ENCODE assay signal across 8 mouse cellular contexts in genomic region chr4:149307596-149308490, GRCm38 (mm10). TPM values are rescaled to one million over a fixed set of nuclear protein-coding genes. Genes with fewer than 3 reads are reported as not detected.
DNase-seq lines count a peak whose midpoint lies in the region; ATAC-seq and TF ChIP-seq lines count a peak whose summit lies in the region.

TSS of gene Kif1b (minus strand) at chr4:149307693.

- H3K27ac ChIP-seq in heart, embryonic 12.5 days (ENCODE audit: poor library complexity, severe bottlenecking) = peak within 1 kb of the TSS; percentile 93
- H3K27ac ChIP-seq in kidney, postnatal 0 days = peak within 1 kb of the TSS; percentile 94
- peak within 1 kb of the TSS; percentile 78 for H3K27ac ChIP-seq in liver, embryonic 11.5 days (ENCODE audit: low read depth, low read length)
- H3K27ac ChIP-seq in stomach, embryonic 14.5 days (ENCODE audit: low read length) = peak within 1 kb of the TSS; percentile 89

- peak; percentile 99 for DNase-seq in brain, embryonic 14.5 days (ENCODE audit: low read depth)
- peak; percentile 98 for DNase-seq in kidney, postnatal 0 days (ENCODE audit: low spot score)
- DNase-seq in liver, embryonic 11.5 days (ENCODE audit: low spot score) = peak; percentile 99
- DNase-seq in naive thymus-derived CD4-positive, alpha-beta T cell, adult 2 months (ENCODE audit: low read depth) = peak; percentile 99

- no peaks in the 10 kb centered on the region; the same call in 1 of the 2 replicates for H3K9me3 ChIP-seq in erythroblast, embryonic 14.5 days (ENCODE audit: control insufficient read depth, low read length)
- no peaks in the 10 kb centered on the region for H3K9me3 ChIP-seq in heart, embryonic 12.5 days (replicated peaks)
- H3K9me3 ChIP-seq in kidney, postnatal 0 days (replicated peaks; ENCODE audit: low read length) = no peaks in the 10 kb centered on the region
- H3K9me3 ChIP-seq in liver, embryonic 11.5 days (ENCODE audit: control insufficient read depth, low read length) = no peaks in the 10 kb centered on the region
- no peaks in the 10 kb centered on the region for H3K9me3 ChIP-seq in stomach, embryonic 14.5 days (ENCODE audit: control insufficient read depth, low read depth, low read length)

- TF ChIP-seq POLR2A in brain, embryonic 14.5 days (IDR thresholded peaks at IDR 0.05; ENCODE audit: borderline replicate concordance, extremely low read depth, insufficient read depth, insufficient read length, poor library complexity, severe bottlenecking) = peak; percentile 82

- peaks cover 38% of the 10 kb centered on the region for H3K79me3 ChIP-seq in C2C12 (ENCODE audit: low read depth)

- H3K4me1 ChIP-seq in erythroblast, embryonic 14.5 days (ENCODE audit: control insufficient read depth) = peaks cover 21% of the 10 kb centered on the region
- peaks cover 29% of the 10 kb centered on the region for H3K4me1 ChIP-seq in heart, embryonic 12.5 days (replicated peaks)
- no peaks in the 10 kb centered on the region for H3K4me1 ChIP-seq in kidney, postnatal 0 days (replicated peaks; ENCODE audit: insufficient read depth, low read length)
- peaks cover 6% of the 10 kb centered on the region for H3K4me1 ChIP-seq in liver, embryonic 11.5 days (replicated peaks; ENCODE audit: control insufficient read depth, insufficient read depth, low read length)
- H3K4me1 ChIP-seq in stomach, embryonic 14.5 days (ENCODE audit: control insufficient read depth, insufficient read depth, low read length) = peaks cover 4% of the 10 kb centered on the region

- H3K4me2 ChIP-seq in heart, embryonic 12.5 days = peak within 1 kb of the TSS; percentile 90
- H3K4me2 ChIP-seq in kidney, postnatal 0 days (ENCODE audit: low read length) = peak within 1 kb of the TSS; percentile 82
- H3K4me2 ChIP-seq in liver, embryonic 11.5 days = peak within 1 kb of the TSS; percentile 94
- H3K4me2 ChIP-seq in stomach, embryonic 14.5 days (replicated peaks; ENCODE audit: low read depth, low read length) = peak within 1 kb of the TSS; percentile 85

- H3K79me2 ChIP-seq in C2C12 (ENCODE audit: control insufficient read depth, insufficient read depth) = peaks cover 47% of the 10 kb centered on the region

- peak; percentile 98 for TF ChIP-seq CTCF in C2C12 (IDR thresholded peaks at IDR 0.05; ENCODE audit: control insufficient read depth, insufficient read depth, insufficient read length)
- TF ChIP-seq CTCF in brain, embryonic 14.5 days (IDR thresholded peaks at IDR 0.05; ENCODE audit: borderline replicate concordance, extremely low read depth, insufficient read depth, insufficient read length) = peak; percentile 96
- TF ChIP-seq CTCF in kidney, postnatal 0 days (IDR thresholded peaks at IDR 0.05; ENCODE audit: low read depth) = peak; percentile 98

- H3K4me3 ChIP-seq in C2C12 (ENCODE audit: insufficient read depth, poor library complexity, severe bottlenecking) = peak within 1 kb of the TSS; percentile 85
- H3K4me3 ChIP-seq in erythroblast, embryonic 14.5 days (replicated peaks) = peak within 1 kb of the TSS; percentile 76
- H3K4me3 ChIP-seq in heart, embryonic 12.5 days = peak within 1 kb of the TSS; percentile 94
- peak within 1 kb of the TSS; percentile 82 for H3K4me3 ChIP-seq in kidney, postnatal 0 days (replicated peaks; ENCODE audit: low read depth, low read length)
- peak within 1 kb of the TSS; percentile 90 for H3K4me3 ChIP-seq in liver, embryonic 11.5 days (ENCODE audit: low read depth, low read length)
- peak within 1 kb of the TSS; percentile 96 for H3K4me3 ChIP-seq in stomach, embryonic 14.5 days (ENCODE audit: low read depth, low read length)

- peak; percentile 99 for ATAC-seq in heart, embryonic 12.5 days (ENCODE audit: insufficient number of reproducible peaks, low FRiP score)
- ATAC-seq in kidney, postnatal 0 days (replicated peaks; ENCODE audit: low FRiP score, low read depth) = peak; percentile 99
- ATAC-seq in liver, embryonic 11.5 days (replicated peaks; ENCODE audit: low FRiP score) = peak; percentile 97
- peak; percentile 98 for ATAC-seq in stomach, embryonic 14.5 days (ENCODE audit: insufficient number of reproducible peaks, insufficient read depth, low FRiP score, low read depth)

- no peaks in the 10 kb centered on the region for H3K36me3 ChIP-seq in C2C12 (ENCODE audit: control insufficient read depth, insufficient read depth)
- no peaks in the 10 kb centered on the region for H3K36me3 ChIP-seq in erythroblast, embryonic 14.5 days (ENCODE audit: control insufficient read depth)
- H3K36me3 ChIP-seq in heart, embryonic 12.5 days = no peaks in the 10 kb centered on the region
- H3K36me3 ChIP-seq in kidney, postnatal 0 days (ENCODE audit: insufficient read depth, low read length) = no peaks in the 10 kb centered on the region
- H3K36me3 ChIP-seq in liver, embryonic 11.5 days (ENCODE audit: control insufficient read depth, insufficient read depth, low read length) = no peaks in the 10 kb centered on the region
- H3K36me3 ChIP-seq in stomach, embryonic 14.5 days (ENCODE audit: control insufficient read depth, insufficient read depth, low read length) = no peaks in the 10 kb centered on the region

- peak within 1 kb of the TSS; percentile 85 for H3ac ChIP-seq in C2C12 (ENCODE audit: control insufficient read depth, insufficient read length, low read depth)

- under 1% methylated on average over 79 of the region's 79 CpGs for whole genome bisulfite sequencing in heart, embryonic 12.5 days
- WGBS in kidney, postnatal 0 days = under 1% methylated on average over 79 of the region's 79 CpGs
- under 1% methylated on average over 79 of the region's 79 CpGs for WGBS in liver, embryonic 11.5 days
- under 1% methylated on average over 79 of the region's 79 CpGs for WGBS in stomach, embryonic 14.5 days

- no peaks in the 10 kb centered on the region for H3K27me3 ChIP-seq in C2C12 (ENCODE audit: control insufficient read depth, insufficient read depth, insufficient read length)
- H3K27me3 ChIP-seq in erythroblast, embryonic 14.5 days (ENCODE audit: control insufficient read depth) = peaks cover 54% of the 10 kb centered on the region
- H3K27me3 ChIP-seq in heart, embryonic 12.5 days (replicated peaks) = no peaks in the 10 kb centered on the region
- H3K27me3 ChIP-seq in kidney, postnatal 0 days (ENCODE audit: insufficient read depth, low read length) = no peaks in the 10 kb centered on the region
- H3K27me3 ChIP-seq in liver, embryonic 11.5 days (replicated peaks; ENCODE audit: control insufficient read depth, insufficient read depth, low read length) = no peaks in the 10 kb centered on the region
- H3K27me3 ChIP-seq in stomach, embryonic 14.5 days (ENCODE audit: control insufficient read depth, insufficient read depth, low read length) = no peaks in the 10 kb centered on the region

- peak within 1 kb of the TSS; percentile 95 for H3K9ac ChIP-seq in heart, embryonic 12.5 days
- H3K9ac ChIP-seq in kidney, postnatal 0 days (ENCODE audit: low read depth, low read length) = peak within 1 kb of the TSS; percentile 93
- peak within 1 kb of the TSS; percentile 83 for H3K9ac ChIP-seq in liver, embryonic 11.5 days (ENCODE audit: low read depth, low read length)
- peak within 1 kb of the TSS; percentile 87 for H3K9ac ChIP-seq in stomach, embryonic 14.5 days (replicated peaks; ENCODE audit: low read depth, low read length)

TF ChIP-seq in C2C12, 6 proteins besides CTCF, POLR2A, EP300 and RAD21:
- TF ChIP-seq FOSL1 (IDR thresholded peaks at IDR 0.05; ENCODE audit: insufficient read depth, low read length, poor library complexity, severe bottlenecking) (no peak), MYOG (IDR thresholded peaks at IDR 0.05; ENCODE audit: control insufficient read depth, extremely low read depth, insufficient read length) (no peak), MYOD1 (IDR thresholded peaks at IDR 0.05; ENCODE audit: control insufficient read depth, insufficient read length, low read depth) (no peak), CEBPB (IDR thresholded peaks at IDR 0.05; ENCODE audit: low read depth) (no peak), USF1 (IDR thresholded peaks at IDR 0.05; ENCODE audit: low read depth) (no peak), MAX (IDR thresholded peaks at IDR 0.05) (no peak)

RNA-seq across cellular contexts. Expression of gene Kif1b, which starts in this region (rescaled TPM):
- polyA plus RNA-seq in C2C12 (2012; fragmentation: generic; extraction: Trizol) = 10.1 TPM
- polyA plus RNA-seq in brain, embryonic 14.5 days (2012; rRNA removed) = 189 and 232 TPM in 2 replicates
- polyA plus RNA-seq in erythroblast, embryonic 14.5 days (2012) = 0.02 TPM in 1 of 2 replicates, not detected in the other
- polyA plus RNA-seq in heart, embryonic 12.5 days (2016; fragmentation: Nextera tagmentation; extraction: Ambion mirVana) = 60.1 and 62.9 TPM in 2 replicates
- polyA plus RNA-seq in kidney, postnatal 0 days (2015; fragmentation: Nextera tagmentation; extraction: Ambion mirVana) = 19.8 and 19.9 TPM in 2 replicates
- polyA plus RNA-seq in liver, embryonic 11.5 days (2014; fragmentation: Nextera tagmentation; extraction: Ambion mirVana) = 13.9 and 14.8 TPM in 2 replicates
- 44.3 and 50.7 TPM in 2 replicates for polyA plus RNA-seq in stomach, embryonic 14.5 days (2014; fragmentation: Nextera tagmentation; extraction: Ambion mirVana)

Comparison
In these comparisons a context has a peak if more than half of its experiments do, and no peak if none do; other contexts are left out.
1. Peak in every context shown above with its lines: DNase-seq, ATAC-seq, H3K4me3 ChIP-seq and H3K27ac ChIP-seq.
2. RNA of gene Kif1b (polyA plus RNA-seq): 189 to 232 TPM in brain, embryonic 14.5 days, 60.1 to 62.9 TPM in heart, embryonic 12.5 days, 44.3 to 50.7 TPM in stomach, embryonic 14.5 days, 19.8 to 19.9 TPM in kidney, postnatal 0 days, 13.9 to 14.8 TPM in liver, embryonic 11.5 days and 10.1 TPM in C2C12 (single experiment); 0.02 TPM in erythroblast, embryonic 14.5 days; every median in the first group is over 10 times any median in the second.